Mouse (Mus musculus) hindbrain, postnatal 0 days (tissue): ENCODE results near the gene Susd2. TPM values are rescaled to one million over a fixed set of nuclear protein-coding genes. Genes with fewer than 3 reads are reported as not detected.

Experiments used
- ATAC-seq: fragments of 200-750 bp; cut with Nextera tagmentation; 2 replicates; pipeline ENCODE4 v1.8.0; 2017; ENCODE audit warnings: mild to moderate bottlenecking, moderate TSS enrichment, moderate library complexity
- DNase-seq: peaks from one replicate; pipeline ENCODE4 v3.0.0-alpha.2; 2015; ENCODE audit warnings: low spot score
- H3K27ac ChIP-seq: fragments of 300-500 bp; sonication (generic); 2 replicates; pipeline ENCODE4 v1.5.1; 2014; ENCODE audit warnings: mild to moderate bottlenecking
- H3K27me3 ChIP-seq: fragments of 300-500 bp; sonication (generic); 2 replicates; pipeline ENCODE4 v1.6.1; 2014; ENCODE audit warnings: low read length, mixed read lengths; ENCODE audit not compliant: insufficient read depth
- H3K36me3 ChIP-seq: fragments of 300-500 bp; sonication (generic); 2 replicates; pipeline ENCODE4 v1.6.1; 2014; ENCODE audit warnings: low read length, mixed read lengths; ENCODE audit not compliant: insufficient read depth
- H3K4me1 ChIP-seq: fragments of 300-500 bp; sonication (generic); 2 replicates; pipeline ENCODE4 v1.6.1; 2014; ENCODE audit warnings: antibody characterized with exemption, low read length, mixed read lengths; ENCODE audit not compliant: insufficient read depth
- H3K4me2 ChIP-seq: fragments of 300-500 bp; sonication (generic); 2 replicates; pipeline ENCODE4 v1.6.1; 2014; ENCODE audit warnings: low read depth, mild to moderate bottlenecking, low read length, moderate library complexity, mixed read lengths
- H3K4me3 ChIP-seq: fragments of 300-500 bp; sonication (generic); 2 replicates; pipeline ENCODE4 v1.5.1; 2014; ENCODE audit warnings: low read length
- H3K9ac ChIP-seq: fragments of 300-500 bp; sonication (generic); replicated peaks from 2 replicates; pipeline ENCODE4 v1.6.1; 2014; ENCODE audit warnings: mild to moderate bottlenecking, low read length, moderate library complexity, mixed read lengths
- H3K9me3 ChIP-seq: fragments of 300-500 bp; sonication (generic); 2 replicates; pipeline ENCODE4 v1.6.1; 2016; ENCODE audit warnings: low read length, mixed read lengths
- CTCF ChIP-seq: IDR thresholded peaks from 2 replicates; pipeline ENCODE4 v1.5.1; 2016; ENCODE audit warnings: antibody characterized with exemption, control low read depth, low read depth
- WGBS: fragments of 180-500 bp; shearing (Covaris S2); extraction: QIAGEN DNeasy Blood & Tissue Kit; methylation state at CpG from one replicate; pipeline ENCODE4 v1.1.7; 2014; 5-methylcytosine and 5-hydroxymethylcytosine counted together
- polyA plus RNA-seq: library from polyadenylated mRNA; unstranded; fragments of >200 nt; fragmentation: Nextera tagmentation; extraction: Ambion mirVana; gene quantifications from 2 replicates; pipeline ENCODE4 v1.2.1, GENCODE M21; 2015
- total RNA-seq: library from RNA; depleted of rRNA; stranded (reverse); fragments of >200 nt; gene quantifications from 2 replicates; pipeline ENCODE4 v1.2.3, GENCODE M21; 2014

Susd2 gene
- total and polyA plus RNA-seq, 2 experiments from 2014 or later = 11.2 to 14.4 TPM

GRCm38 (mm10) chr10:75633576-75634139 is 10.2 kb downstream of the Susd2 start:
- no peak for TF ChIP-seq CTCF
- DNase-seq = no peak
- H3K27ac ChIP-seq = no peak overlapping the region
- H3K4me1 ChIP-seq = no peaks in the 10 kb centered on the region; the same call in none of the 2 replicates
- H3K9me3 ChIP-seq = no peaks in the 10 kb centered on the region
- no peak overlapping the region for H3K9ac ChIP-seq
- H3K27me3 ChIP-seq = no peaks in the 10 kb centered on the region
- 80% methylated on average over 14 of the region's 14 CpGs for WGBS
- H3K4me2 ChIP-seq = no peak overlapping the region
- no peaks in the 10 kb centered on the region for H3K36me3 ChIP-seq
- ATAC-seq = no peak
- no peak overlapping the region for H3K4me3 ChIP-seq

DNA sequence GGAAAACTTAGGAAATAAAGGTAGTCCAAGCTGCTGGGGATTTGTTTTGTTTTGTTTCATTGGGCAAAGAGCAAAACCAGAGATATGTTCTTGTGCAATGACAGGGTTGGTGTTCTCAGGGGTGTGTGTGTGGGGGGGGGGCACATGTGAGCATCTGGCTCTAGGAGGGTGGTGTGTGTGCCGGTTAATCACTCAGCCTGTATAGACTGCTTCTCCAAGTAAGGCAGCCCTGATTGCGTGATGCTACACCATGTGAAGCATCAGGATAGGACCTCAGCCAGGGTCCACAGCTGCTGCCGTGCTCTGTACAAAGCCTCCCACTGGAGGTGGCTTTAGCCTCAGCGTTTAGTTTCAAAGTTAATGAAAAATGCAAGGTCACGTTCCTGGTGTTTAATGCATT is 10.8 kb downstream of the Susd2 start:
- no peak overlapping the region for H3K4me3 ChIP-seq
- no peaks in the 10 kb centered on the region for H3K27me3 ChIP-seq
- ATAC-seq (peak; percentile 57), DNase-seq (no peak)
- TF ChIP-seq CTCF = no peak
- H3K27ac ChIP-seq = peak overlapping the region; percentile 56; the same call in 1 of the 2 replicates
- WGBS = 51% methylated on average over 5 of the region's 5 CpGs
- no peaks in the 10 kb centered on the region for H3K36me3 ChIP-seq
- no peak overlapping the region for H3K4me2 ChIP-seq
- 0 out of 2 replicates have a peak overlapping the region, but pooled peaks have one; percentile 13 for H3K9ac ChIP-seq
- no peaks in the 10 kb centered on the region; the same call in none of the 2 replicates for H3K4me1 ChIP-seq
- H3K9me3 ChIP-seq = no peaks in the 10 kb centered on the region

- Histone ChIP-seq H3K4me2 (no peak overlapping the region), H3K9ac (0 out of 2 replicates have a peak overlapping the region, but pooled peaks have one; percentile 13), H3K4me3 (no peak overlapping the region), H3K36me3 (no peaks in the 10 kb centered on the region), H3K4me1 (no peaks in the 10 kb centered on the region; the same call in none of the 2 replicates), H3K27me3 (no peaks in the 10 kb centered on the region), H3K9me3 (no peaks in the 10 kb centered on the region), H3K27ac (peak overlapping the region; percentile 56; the same call in 1 of the 2 replicates)
- 21% methylated on average over 5 of the region's 5 CpGs for WGBS
- ATAC-seq (peak; percentile 76; the same call in 1 of the 2 replicates), DNase-seq (peak; percentile 55)
- TF ChIP-seq CTCF = no peak
Measured at GRCm38 (mm10) chr10:75632633-75633032, 11.2 kb downstream of the Susd2 start.

DNA sequence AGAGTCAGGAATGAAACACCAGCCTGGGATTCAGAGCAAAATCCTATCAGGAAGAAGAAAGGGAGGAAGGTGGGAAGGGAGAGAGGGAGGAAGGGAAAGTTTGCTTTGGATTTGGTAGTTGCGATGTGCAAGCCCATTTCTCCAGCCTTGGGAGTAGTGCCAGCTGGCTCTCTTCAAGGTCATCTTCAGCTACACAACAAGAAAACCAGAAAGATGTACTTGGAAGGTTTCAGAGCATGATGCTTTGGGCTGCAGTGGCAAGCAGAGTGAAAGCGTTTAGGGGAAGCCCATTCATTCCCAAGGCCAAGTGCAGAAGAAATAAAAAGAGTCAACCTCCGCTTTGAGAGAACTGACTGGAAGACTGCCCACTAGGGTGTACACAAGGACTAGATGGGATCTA is 16.3 kb downstream of the Susd2 start:
- WGBS = 67% methylated on average over 3 of the region's 3 CpGs
- no peaks in the 10 kb centered on the region for H3K4me1 ChIP-seq
- H3K4me3 ChIP-seq = no peak overlapping the region
- no peaks in the 10 kb centered on the region for H3K27me3 ChIP-seq
- H3K4me2 ChIP-seq = no peak overlapping the region
- ATAC-seq (no peak), DNase-seq (peak; percentile 20)
- H3K27ac ChIP-seq = no peak overlapping the region
- H3K36me3 ChIP-seq = no peaks in the 10 kb centered on the region
- TF ChIP-seq CTCF = no peak
- no peak overlapping the region for H3K9ac ChIP-seq
- H3K9me3 ChIP-seq = no peaks in the 10 kb centered on the region

GRCm38 (mm10) chr10:75626991-75627390 is 16.8 kb downstream of the Susd2 start:
- no peak overlapping the region for H3K4me2 ChIP-seq
- no peaks in the 10 kb centered on the region for H3K27me3 ChIP-seq
- no peak overlapping the region for H3K4me3 ChIP-seq
- TF ChIP-seq CTCF = no peak
- H3K9me3 ChIP-seq = no peaks in the 10 kb centered on the region
- DNase-seq (no peak), ATAC-seq (no peak)
- H3K9ac ChIP-seq = no peak overlapping the region
- H3K27ac ChIP-seq = no peak overlapping the region
- no peaks in the 10 kb centered on the region for H3K36me3 ChIP-seq
- WGBS = 69% methylated on average over 3 of the region's 3 CpGs
- H3K4me1 ChIP-seq = no peaks in the 10 kb centered on the region

DNA sequence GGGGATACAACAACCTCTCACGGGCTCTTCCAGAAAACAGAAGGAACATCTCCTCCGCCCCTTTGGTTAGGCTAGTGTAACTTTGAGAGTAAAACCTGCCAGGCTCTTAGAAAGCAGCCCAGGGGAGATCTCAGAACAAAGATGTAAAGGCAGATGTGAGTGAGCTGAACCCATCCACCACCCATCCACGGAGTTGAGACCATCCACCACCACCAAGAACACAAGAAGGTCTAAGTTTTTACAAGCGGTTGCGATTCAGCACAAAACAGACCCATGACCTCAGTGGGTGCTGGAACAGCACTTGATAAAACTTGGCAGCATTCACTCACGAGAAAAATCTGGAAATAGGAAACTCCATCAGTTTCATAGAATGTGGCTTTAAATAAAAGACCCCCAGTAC is 17.9 kb downstream of the Susd2 start:
- Histone ChIP-seq H3K4me2 (no peak overlapping the region), H3K27me3 (no peaks in the 10 kb centered on the region), H3K4me1 (no peaks in the 10 kb centered on the region), H3K9ac (no peak overlapping the region), H3K4me3 (no peak overlapping the region), H3K9me3 (no peaks in the 10 kb centered on the region), H3K36me3 (no peaks in the 10 kb centered on the region), H3K27ac (no peak overlapping the region)
- DNase-seq (no peak), ATAC-seq (no peak)
- TF ChIP-seq CTCF = no peak
- 61% methylated on average over 6 of the region's 6 CpGs for WGBS

GRCm38 (mm10) chr10:75620818-75621217 is 23.0 kb downstream of the Susd2 start:
- no peaks in the 10 kb centered on the region for H3K4me1 ChIP-seq
- no peaks in the 10 kb centered on the region for H3K9me3 ChIP-seq
- H3K4me2 ChIP-seq = no peak overlapping the region
- H3K27me3 ChIP-seq = no peaks in the 10 kb centered on the region
- ATAC-seq (no peak), DNase-seq (no peak)
- H3K27ac ChIP-seq = no peak overlapping the region
- H3K4me3 ChIP-seq = no peak overlapping the region
- whole genome bisulfite sequencing = 54% methylated on average over 3 of the region's 3 CpGs
- peak; percentile 26; the same call in 1 of the 2 replicates for TF ChIP-seq CTCF
- H3K36me3 ChIP-seq = no peaks in the 10 kb centered on the region
- no peak overlapping the region for H3K9ac ChIP-seq
